Mouse (Mus musculus) midbrain, embryonic 14.5 days (tissue): ENCODE measurements around the gene Cdc42bpg. TPM values are rescaled to one million over a fixed set of nuclear protein-coding genes. Genes with fewer than 3 reads are reported as not detected.

ENCODE experiments used
- ATAC-seq: fragments of 200-750 bp; cut with Nextera tagmentation; 2 replicates; pipeline ENCODE4 v1.8.0; 2017; ENCODE audit warnings: moderate number of reproducible peaks, moderate library complexity; ENCODE audit not compliant: low FRiP score, low TSS enrichment
- DNase-seq: peaks from one replicate; pipeline ENCODE4 v3.0.0-alpha.2; 2015
- H3K27ac ChIP-seq: fragments of 300-500 bp; sonication (generic); replicated peaks from 2 replicates; pipeline ENCODE4 v1.5.1; 2014; ENCODE audit warnings: mild to moderate bottlenecking, low read depth, low read length, moderate library complexity
- H3K27me3 ChIP-seq: fragments of 300-500 bp; sonication (generic); 2 replicates; pipeline ENCODE4 v1.6.1; 2014; ENCODE audit warnings: low read length, control low read depth, mixed read lengths; ENCODE audit not compliant: control insufficient read depth, insufficient read depth
- H3K36me3 ChIP-seq: fragments of 300-500 bp; sonication (generic); 2 replicates; pipeline ENCODE4 v1.6.1; 2014; ENCODE audit warnings: low read length, control low read depth; ENCODE audit not compliant: control insufficient read depth, insufficient read depth
- H3K4me1 ChIP-seq: fragments of 300-500 bp; sonication (generic); 2 replicates; pipeline ENCODE4 v1.6.1; 2014; ENCODE audit warnings: mild to moderate bottlenecking, antibody characterized with exemption, low read length, control low read depth; ENCODE audit not compliant: control insufficient read depth, insufficient read depth
- H3K4me2 ChIP-seq: fragments of 300-500 bp; sonication (generic); 2 replicates; pipeline ENCODE4 v1.6.1; 2014; ENCODE audit warnings: mild to moderate bottlenecking, low read length, moderate library complexity
- H3K4me3 ChIP-seq: fragments of 300-500 bp; sonication (generic); replicated peaks from 2 replicates; pipeline ENCODE4 v1.5.1; 2014; ENCODE audit warnings: low read depth, low read length
- H3K9ac ChIP-seq: fragments of 300-500 bp; sonication (generic); replicated peaks from 2 replicates; pipeline ENCODE4 v1.6.1; 2014; ENCODE audit warnings: mild to moderate bottlenecking, low read length, moderate library complexity
- H3K9me3 ChIP-seq: fragments of 300-500 bp; sonication (generic); 2 replicates; pipeline ENCODE4 v1.6.1; 2016; ENCODE audit warnings: low read length, control low read depth, mixed read lengths; ENCODE audit not compliant: control insufficient read depth
- WGBS: fragments of 180-500 bp; shearing (Covaris S2); extraction: QIAGEN DNeasy Blood & Tissue Kit; methylation state at CpG from one replicate; pipeline ENCODE4 v1.1.7; 2014; 5-methylcytosine and 5-hydroxymethylcytosine counted together
- polyA plus RNA-seq: library from polyadenylated mRNA; unstranded; fragments of >200 nt; fragmentation: Nextera tagmentation; extraction: Ambion mirVana; gene quantifications from 2 replicates; pipeline ENCODE4 v1.2.1, GENCODE M21; 2014

The Cdc42bpg gene
- 0.43 and 1.3 TPM in 2 replicates for polyA plus RNA-seq

DNA sequence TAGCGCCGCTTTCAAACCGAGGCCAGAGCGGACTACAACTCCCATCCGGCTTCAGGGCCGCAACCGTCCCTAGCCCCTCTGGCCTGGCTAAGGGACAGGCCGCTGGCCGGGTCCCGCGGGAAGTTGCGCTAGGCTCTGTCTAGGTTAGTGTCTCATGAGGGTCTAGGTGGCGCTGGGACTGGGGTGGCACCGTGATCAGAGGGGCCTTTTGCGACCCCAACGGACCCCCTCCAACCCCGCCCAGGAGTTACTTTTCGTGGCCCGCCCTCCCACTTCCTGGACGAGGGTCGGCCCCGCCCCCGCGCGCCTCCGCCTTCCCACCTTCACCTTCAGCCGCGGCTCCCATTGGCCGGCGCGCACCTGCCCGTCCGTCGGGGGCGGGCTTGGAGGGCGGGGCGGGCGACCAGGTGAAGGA, at the start of gene Cdc42bpg:
TSS of gene Cdc42bpg (plus strand) at position 320 of the 415 bp plus-strand sequence.
- peak within 1 kb of the TSS; percentile 42; the same call in 1 of the 2 replicates for H3K9ac ChIP-seq
- no peaks in the 10 kb centered on the region for H3K9me3 ChIP-seq
- WGBS, result under 1% methylated on average over 37 of the region's 38 CpGs
- H3K36me3 ChIP-seq, result 0 out of 2 replicates have a peak, but pooled peaks cover 4% of the 10 kb centered on the region
- H3K4me1 ChIP-seq, result no peaks in the 10 kb centered on the region
- H3K4me3 ChIP-seq, result peak within 1 kb of the TSS; percentile 45
- ATAC-seq (peak; percentile 69; the same call in 1 of the 2 replicates), DNase-seq (peak; percentile 82)
- H3K4me2 ChIP-seq, result peak within 1 kb of the TSS; percentile 59
- H3K27me3 ChIP-seq, result no peaks in the 10 kb centered on the region
- 0 out of 2 replicates have a peak within 1 kb of the TSS, but pooled peaks have one; percentile 13 for H3K27ac ChIP-seq

DNA sequence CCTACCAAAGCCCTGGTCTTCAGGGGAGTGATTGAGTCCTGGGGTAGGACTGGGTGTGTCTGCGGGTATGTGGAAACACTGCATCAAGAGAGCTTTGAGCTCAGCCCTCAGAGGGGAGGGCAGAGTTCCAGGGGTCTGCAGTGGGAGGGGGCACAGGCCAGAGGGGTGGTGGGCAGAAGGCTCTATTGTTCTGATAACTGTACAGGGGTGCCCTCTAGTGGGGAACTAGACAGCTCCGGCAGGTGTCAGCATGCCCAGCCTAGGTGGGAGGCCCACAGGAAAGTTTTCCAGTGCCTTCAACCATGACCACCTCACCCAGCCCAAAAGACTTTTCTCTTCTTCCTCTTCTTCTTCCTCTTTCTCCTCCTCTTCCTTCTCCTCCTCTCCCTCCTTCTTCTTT, 45.8 kb upstream of the Cdc42bpg start:
- Histone ChIP-seq H3K4me2 (no peak overlapping the region), H3K36me3 (peaks cover 68% of the 10 kb centered on the region), H3K4me3 (no peak overlapping the region), H3K9me3 (no peaks in the 10 kb centered on the region), H3K27me3 (no peaks in the 10 kb centered on the region), H3K9ac (no peak overlapping the region), H3K4me1 (no peaks in the 10 kb centered on the region), H3K27ac (no peak overlapping the region)
- DNase-seq (peak; percentile 55), ATAC-seq (no peak)
- WGBS, result 62% methylated on average over 2 of the region's 2 CpGs

DNA sequence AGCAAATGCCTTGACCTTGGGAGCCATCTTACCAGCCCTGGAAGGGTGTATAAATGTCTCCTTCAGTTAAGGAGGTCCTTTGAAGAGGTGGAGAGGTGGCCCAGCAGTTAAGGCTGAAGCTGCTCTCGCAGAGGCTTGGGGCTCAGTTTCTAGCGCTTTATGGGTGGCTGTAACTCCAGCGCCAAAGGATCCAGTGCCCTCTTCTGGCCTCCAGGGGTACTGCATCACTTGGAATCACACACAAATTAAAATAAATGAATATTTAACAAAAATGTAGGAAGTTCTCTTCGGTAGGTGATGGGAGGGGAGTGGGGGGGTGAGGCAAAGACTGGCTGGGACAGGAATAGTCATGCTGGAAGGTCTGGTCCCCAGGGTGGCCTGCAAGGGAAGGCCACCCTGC, 45.3 kb upstream of the Cdc42bpg start:
- H3K4me2 ChIP-seq, result no peak overlapping the region
- DNase-seq, result no peak
- no peak for ATAC-seq
- no peak overlapping the region for H3K9ac ChIP-seq
- no peaks in the 10 kb centered on the region for H3K9me3 ChIP-seq
- no peak overlapping the region for H3K27ac ChIP-seq
- no peaks in the 10 kb centered on the region for H3K27me3 ChIP-seq
- no peaks in the 10 kb centered on the region for H3K4me1 ChIP-seq
- H3K4me3 ChIP-seq, result no peak overlapping the region
- 80% methylated on average over 4 of the region's 4 CpGs for WGBS
- peaks cover 63% of the 10 kb centered on the region for H3K36me3 ChIP-seq

DNA sequence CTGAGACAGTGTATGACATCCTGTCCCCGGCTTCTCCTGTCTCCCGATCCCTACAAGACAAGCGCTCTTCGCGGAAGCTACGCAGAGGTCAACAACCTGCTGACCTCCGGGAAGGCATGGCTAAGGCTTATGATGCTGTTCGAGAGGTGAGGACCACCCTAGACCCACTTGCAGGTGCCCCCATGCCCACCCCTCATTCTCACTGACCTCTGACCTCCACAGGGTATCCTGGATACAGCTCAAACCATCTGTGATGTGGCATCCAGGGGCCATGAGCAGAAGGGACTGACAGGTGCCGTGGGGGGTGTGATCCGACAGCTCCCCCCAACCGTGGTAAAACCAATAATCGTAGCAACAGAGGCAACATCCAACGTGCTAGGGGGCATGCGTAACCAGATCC, 44.9 kb upstream of the Cdc42bpg start:
- Histone ChIP-seq H3K4me3 (no peak overlapping the region), H3K9ac (no peak overlapping the region), H3K4me1 (no peaks in the 10 kb centered on the region), H3K4me2 (no peak overlapping the region), H3K36me3 (peaks cover 59% of the 10 kb centered on the region), H3K27ac (no peak overlapping the region), H3K27me3 (no peaks in the 10 kb centered on the region), H3K9me3 (no peaks in the 10 kb centered on the region)
- ATAC-seq (no peak), DNase-seq (no peak)
- WGBS, result 92% methylated on average over 14 of the region's 14 CpGs

DNA sequence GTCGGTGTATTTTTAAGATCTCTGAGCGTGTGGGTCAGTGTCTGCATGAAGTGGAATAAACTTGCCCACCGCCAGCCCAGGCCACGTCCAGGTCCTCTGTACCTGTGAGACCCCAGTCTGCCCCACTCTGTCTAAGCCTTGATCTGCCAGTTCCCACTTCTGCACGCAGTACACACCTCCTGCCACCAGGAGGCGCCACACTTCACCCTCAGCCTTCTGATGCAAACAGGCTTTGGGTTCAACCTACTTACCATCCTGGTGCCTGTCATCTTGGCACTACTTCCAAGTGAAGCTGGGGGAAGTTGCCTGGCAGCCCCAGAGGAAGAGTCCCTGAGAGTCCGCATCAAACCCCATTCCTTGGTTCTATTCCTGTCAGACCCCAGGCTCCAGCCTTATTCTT, 44.0 kb upstream of the Cdc42bpg start:
- Histone ChIP-seq H3K9me3 (no peaks in the 10 kb centered on the region), H3K4me1 (no peaks in the 10 kb centered on the region), H3K4me3 (no peak overlapping the region), H3K9ac (no peak overlapping the region), H3K27me3 (no peaks in the 10 kb centered on the region), H3K4me2 (no peak overlapping the region), H3K27ac (no peak overlapping the region), H3K36me3 (peaks cover 50% of the 10 kb centered on the region)
- ATAC-seq (no peak), DNase-seq (peak; percentile 68)
- 59% methylated on average over 7 of the region's 7 CpGs for WGBS

DNA sequence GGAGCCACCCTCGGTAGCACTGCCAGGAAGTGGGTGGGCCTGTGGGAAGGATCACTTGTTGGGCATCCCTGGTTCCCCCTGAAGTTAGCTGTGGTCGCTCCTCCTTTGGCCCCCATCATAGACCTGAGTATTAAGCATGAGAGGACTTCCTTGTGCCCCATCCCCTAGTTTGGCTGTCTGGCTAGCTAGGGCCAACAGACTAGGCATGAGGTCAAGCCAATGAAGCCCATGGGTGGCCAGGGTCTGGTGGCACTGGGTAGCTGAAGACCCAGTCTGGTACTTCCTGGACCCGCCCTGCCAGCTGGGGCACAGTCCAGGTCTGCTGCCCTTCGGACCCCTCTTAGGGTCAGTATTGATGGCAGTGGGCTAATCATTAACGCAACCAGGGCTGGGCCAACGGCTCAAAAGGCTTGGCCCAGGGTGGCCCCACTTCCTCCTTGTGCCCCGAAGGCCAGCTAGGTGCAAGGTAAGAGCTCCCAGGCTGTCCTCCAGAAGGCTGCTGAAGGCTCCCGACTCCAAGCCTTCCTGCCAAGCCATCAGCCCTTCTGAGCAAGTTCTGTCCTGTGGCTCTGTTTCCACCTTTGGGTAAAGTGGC, 43.3 kb upstream of the Cdc42bpg start:
- peaks cover 43% of the 10 kb centered on the region for H3K36me3 ChIP-seq
- H3K27ac ChIP-seq, result no peak overlapping the region
- WGBS, result 92% methylated on average over 8 of the region's 8 CpGs
- ATAC-seq (no peak), DNase-seq (no peak)
- no peak overlapping the region for H3K4me3 ChIP-seq
- H3K9me3 ChIP-seq, result no peaks in the 10 kb centered on the region
- H3K9ac ChIP-seq, result no peak overlapping the region
- H3K4me2 ChIP-seq, result no peak overlapping the region
- H3K4me1 ChIP-seq, result no peaks in the 10 kb centered on the region
- no peaks in the 10 kb centered on the region for H3K27me3 ChIP-seq

DNA sequence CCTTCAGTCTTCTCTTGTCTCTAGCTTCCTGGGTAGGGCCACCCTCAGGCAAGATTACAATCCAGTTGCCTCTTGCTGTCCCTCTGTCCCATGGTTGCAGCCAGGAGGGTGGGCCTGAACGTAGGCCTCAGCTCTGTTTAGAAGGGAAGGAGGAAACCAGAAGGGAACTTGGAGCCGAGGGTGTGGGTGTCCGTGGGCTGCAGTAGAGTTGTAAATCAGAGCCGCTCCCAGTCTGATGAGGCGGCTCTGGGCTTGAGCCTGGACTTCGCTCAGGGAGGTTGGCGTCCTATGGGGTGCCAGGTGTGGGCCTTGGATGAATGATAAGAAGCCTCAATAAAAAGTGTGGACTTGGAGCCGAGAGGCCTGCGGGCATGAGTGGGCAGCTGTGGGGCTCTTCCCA, 42.1 kb upstream of the Cdc42bpg start:
- 82% methylated on average over 9 of the region's 9 CpGs for WGBS
- Histone ChIP-seq H3K36me3 (peaks cover 31% of the 10 kb centered on the region), H3K27me3 (no peaks in the 10 kb centered on the region), H3K27ac (no peak overlapping the region), H3K9me3 (no peaks in the 10 kb centered on the region), H3K9ac (no peak overlapping the region), H3K4me2 (no peak overlapping the region), H3K4me3 (no peak overlapping the region), H3K4me1 (no peaks in the 10 kb centered on the region)
- ATAC-seq (no peak), DNase-seq (no peak)

DNA sequence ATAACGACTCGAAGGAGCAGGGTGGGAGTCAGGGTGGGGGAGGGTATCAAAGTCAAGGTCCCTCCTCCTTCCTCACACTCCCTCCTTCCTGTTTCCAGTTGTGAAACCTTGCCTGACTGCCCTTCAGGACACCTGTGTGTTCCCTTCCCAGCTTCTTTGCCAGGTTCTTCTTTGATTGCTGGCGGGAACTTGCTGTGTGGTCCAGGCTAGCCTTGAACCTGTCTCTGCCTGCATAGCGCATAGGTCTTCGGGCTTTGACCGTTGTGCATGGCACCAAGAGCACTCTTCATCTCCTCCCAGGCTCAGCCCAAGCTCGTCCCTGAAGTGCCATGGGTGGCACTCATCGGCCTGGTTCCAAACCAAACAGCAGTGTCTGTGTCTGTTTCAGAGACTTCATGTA, 41.3 kb upstream of the Cdc42bpg start:
- 90% methylated on average over 8 of the region's 8 CpGs for WGBS
- Histone ChIP-seq H3K27me3 (no peaks in the 10 kb centered on the region), H3K4me1 (no peaks in the 10 kb centered on the region), H3K9me3 (no peaks in the 10 kb centered on the region), H3K27ac (no peak overlapping the region), H3K4me2 (no peak overlapping the region), H3K4me3 (no peak overlapping the region), H3K9ac (no peak overlapping the region), H3K36me3 (peaks cover 28% of the 10 kb centered on the region)
- ATAC-seq (no peak), DNase-seq (no peak)

DNA sequence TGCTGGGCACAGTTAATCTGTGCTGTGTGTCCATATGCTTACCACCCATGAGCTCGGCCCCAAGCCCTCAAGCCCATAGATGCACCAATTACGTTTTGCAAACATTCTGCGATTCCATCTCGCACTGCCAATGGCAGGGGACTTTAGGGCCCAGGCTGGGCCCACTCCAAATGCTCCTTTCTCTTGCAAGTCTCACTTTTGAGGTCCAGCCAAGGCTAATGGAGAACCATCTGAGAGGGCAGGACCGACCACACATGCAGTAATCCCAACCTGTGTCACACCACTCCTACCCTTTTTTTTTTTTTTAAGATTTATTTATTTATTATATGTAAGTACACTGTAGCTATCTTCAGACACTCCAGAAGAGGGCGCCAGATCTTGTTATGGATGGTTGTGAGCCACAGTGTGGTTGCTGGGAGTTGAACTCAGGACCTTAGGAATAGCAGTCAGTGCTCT, 40.5 kb upstream of the Cdc42bpg start:
- H3K4me1 ChIP-seq, result no peaks in the 10 kb centered on the region
- peaks cover 20% of the 10 kb centered on the region for H3K36me3 ChIP-seq
- H3K4me2 ChIP-seq, result no peak overlapping the region
- H3K4me3 ChIP-seq, result no peak overlapping the region
- no peak overlapping the region for H3K9ac ChIP-seq
- no peaks in the 10 kb centered on the region for H3K9me3 ChIP-seq
- DNase-seq (no peak), ATAC-seq (no peak)
- 64% methylated on average over 6 of the region's 6 CpGs for WGBS
- H3K27ac ChIP-seq, result no peak overlapping the region
- H3K27me3 ChIP-seq, result no peaks in the 10 kb centered on the region
